Mouse (Mus musculus): ENCODE measurements around the gene Aig1. TPM values are rescaled to one million over a fixed set of nuclear protein-coding genes. Genes with fewer than 3 reads are reported as not detected.

Gene Aig1
- polyA plus RNA-seq, 1 experiment = 0.30 TPM

DNA sequence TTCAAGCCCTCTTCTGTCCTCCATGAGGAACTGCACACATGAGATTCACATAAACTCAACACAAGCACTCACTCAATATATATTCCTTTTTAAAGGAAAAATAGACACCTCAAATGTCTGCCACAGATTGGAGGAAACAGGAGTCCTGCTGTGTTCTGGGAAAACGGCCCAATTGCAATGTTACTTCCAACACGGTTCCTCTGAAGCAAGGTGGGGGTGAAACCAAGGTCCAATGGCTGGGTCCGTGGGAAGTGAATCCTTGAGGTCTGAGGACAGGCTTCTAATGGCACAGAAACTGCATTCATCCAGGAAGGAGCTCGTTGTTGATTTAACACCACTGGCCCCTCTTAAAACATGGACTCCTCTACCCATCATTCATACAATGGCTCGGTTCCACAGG lies 67.5 kb downstream of the Aig1 start:
- H3K9me3 ChIP-seq (ENCODE audit: control insufficient read depth, low read length) = no peaks in the 10 kb centered on the region
- no peak overlapping the region for H3K4me3 ChIP-seq (replicated peaks)
- TF ChIP-seq TAL1 (IDR thresholded peaks at IDR 0.05; ENCODE audit: low read length) (no peak), GATA1 (IDR thresholded peaks at IDR 0.05; ENCODE audit: low read length) (no peak)
- peaks cover 4% of the 10 kb centered on the region for H3K36me3 ChIP-seq (ENCODE audit: control insufficient read depth)
- H3K4me1 ChIP-seq (ENCODE audit: control insufficient read depth) = no peaks in the 10 kb centered on the region
- H3K27me3 ChIP-seq (ENCODE audit: control insufficient read depth) = no peaks in the 10 kb centered on the region

- Histone ChIP-seq H3K27me3 (ENCODE audit: control insufficient read depth) (no peaks in the 10 kb centered on the region), H3K4me1 (ENCODE audit: control insufficient read depth) (no peaks in the 10 kb centered on the region), H3K4me3 (replicated peaks) (no peak overlapping the region), H3K9me3 (ENCODE audit: control insufficient read depth, low read length) (no peaks in the 10 kb centered on the region), H3K36me3 (ENCODE audit: control insufficient read depth) (no peaks in the 10 kb centered on the region; the same call in 1 of the 2 replicates)
- no peak for TF ChIP-seq GATA1 (IDR thresholded peaks at IDR 0.05; ENCODE audit: low read length)
- TF ChIP-seq TAL1 (IDR thresholded peaks at IDR 0.05; ENCODE audit: low read length) = no peak
Measured at GRCm38 (mm10) chr10:13793458-13793857, 75.3 kb downstream of the Aig1 start.

GRCm38 (mm10) chr10:13792788-13793187 lies 76.0 kb downstream of the Aig1 start:
- Histone ChIP-seq H3K4me3 (replicated peaks) (no peak overlapping the region), H3K9me3 (ENCODE audit: control insufficient read depth, low read length) (no peaks in the 10 kb centered on the region), H3K4me1 (ENCODE audit: control insufficient read depth) (no peaks in the 10 kb centered on the region), H3K36me3 (ENCODE audit: control insufficient read depth) (no peaks in the 10 kb centered on the region), H3K27me3 (ENCODE audit: control insufficient read depth) (no peaks in the 10 kb centered on the region)
- TF ChIP-seq GATA1 (IDR thresholded peaks at IDR 0.05; ENCODE audit: low read length) = no peak
- TF ChIP-seq TAL1 (IDR thresholded peaks at IDR 0.05; ENCODE audit: low read length) = no peak

GRCm38 (mm10) chr10:13789604-13790003 lies 79.2 kb downstream of the Aig1 start:
- Histone ChIP-seq H3K36me3 (ENCODE audit: control insufficient read depth) (no peaks in the 10 kb centered on the region), H3K9me3 (ENCODE audit: control insufficient read depth, low read length) (no peaks in the 10 kb centered on the region), H3K4me3 (replicated peaks) (no peak overlapping the region), H3K27me3 (ENCODE audit: control insufficient read depth) (no peaks in the 10 kb centered on the region), H3K4me1 (ENCODE audit: control insufficient read depth) (no peaks in the 10 kb centered on the region)
- no peak for TF ChIP-seq TAL1 (IDR thresholded peaks at IDR 0.05; ENCODE audit: low read length)
- no peak for TF ChIP-seq GATA1 (IDR thresholded peaks at IDR 0.05; ENCODE audit: low read length)

GRCm38 (mm10) chr10:13788057-13788456 lies 80.7 kb downstream of the Aig1 start:
- no peaks in the 10 kb centered on the region for H3K27me3 ChIP-seq (ENCODE audit: control insufficient read depth)
- TF ChIP-seq TAL1 (IDR thresholded peaks at IDR 0.05; ENCODE audit: low read length) (no peak), GATA1 (IDR thresholded peaks at IDR 0.05; ENCODE audit: low read length) (no peak)
- no peaks in the 10 kb centered on the region; the same call in 1 of the 2 replicates for H3K36me3 ChIP-seq (ENCODE audit: control insufficient read depth)
- H3K4me1 ChIP-seq (ENCODE audit: control insufficient read depth) = no peaks in the 10 kb centered on the region
- H3K4me3 ChIP-seq (replicated peaks) = no peak overlapping the region
- no peaks in the 10 kb centered on the region for H3K9me3 ChIP-seq (ENCODE audit: control insufficient read depth, low read length)

DNA sequence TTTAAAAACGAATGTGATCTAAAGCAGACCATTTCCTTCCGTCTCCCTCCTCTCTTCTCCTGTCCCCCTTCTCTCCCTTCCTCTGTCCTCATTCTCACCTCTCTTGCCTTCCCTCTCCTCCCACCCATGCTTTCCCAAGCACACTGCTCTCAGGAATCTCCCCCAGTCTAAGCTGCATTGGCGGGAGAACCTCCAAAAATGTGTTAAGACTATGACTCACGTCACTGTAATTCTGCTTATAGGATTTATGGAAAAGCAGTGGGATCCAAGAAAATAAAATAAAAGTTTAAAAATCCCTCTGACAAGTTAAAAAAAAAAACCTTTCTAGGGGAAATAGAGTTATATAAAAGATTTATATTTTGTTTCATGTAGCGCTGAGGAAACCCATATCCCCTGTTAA lies 86.0 kb downstream of the Aig1 start:
- no peak overlapping the region for H3K4me3 ChIP-seq (replicated peaks)
- no peak for TF ChIP-seq GATA1 (IDR thresholded peaks at IDR 0.05; ENCODE audit: low read length)
- no peaks in the 10 kb centered on the region for H3K4me1 ChIP-seq (ENCODE audit: control insufficient read depth)
- no peaks in the 10 kb centered on the region for H3K9me3 ChIP-seq (ENCODE audit: control insufficient read depth, low read length)
- H3K27me3 ChIP-seq (ENCODE audit: control insufficient read depth) = no peaks in the 10 kb centered on the region
- H3K36me3 ChIP-seq (ENCODE audit: control insufficient read depth) = no peaks in the 10 kb centered on the region; the same call in 1 of the 2 replicates

DNA sequence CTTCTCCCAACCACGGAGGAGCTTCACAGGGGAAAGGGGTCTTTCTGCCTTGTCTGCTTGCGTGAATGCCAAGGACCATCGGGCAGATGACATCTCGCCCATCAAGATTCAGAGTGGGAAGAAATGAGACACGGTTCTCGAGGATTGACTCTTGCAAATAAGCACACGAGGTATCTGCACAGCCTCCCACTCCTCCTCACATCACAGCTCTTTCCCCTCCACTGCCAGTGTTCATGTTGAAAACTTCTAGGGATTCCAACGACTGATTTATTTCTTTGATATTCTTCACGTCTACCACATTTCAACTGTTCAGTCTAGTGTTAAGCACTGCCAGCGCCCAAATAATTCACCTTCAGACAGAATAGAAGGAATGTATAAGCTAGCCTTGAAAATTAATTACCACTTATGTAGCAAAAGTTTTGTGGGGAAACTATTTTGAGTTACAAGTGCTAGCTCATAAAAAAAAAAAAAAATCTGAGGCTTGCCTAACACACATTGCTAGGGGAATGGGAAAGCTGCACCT lies 86.5 kb downstream of the Aig1 start:
- Histone ChIP-seq H3K27me3 (ENCODE audit: control insufficient read depth) (no peaks in the 10 kb centered on the region), H3K4me1 (ENCODE audit: control insufficient read depth) (no peaks in the 10 kb centered on the region), H3K36me3 (ENCODE audit: control insufficient read depth) (no peaks in the 10 kb centered on the region; the same call in 1 of the 2 replicates), H3K4me3 (replicated peaks) (no peak overlapping the region), H3K9me3 (ENCODE audit: control insufficient read depth, low read length) (no peaks in the 10 kb centered on the region)
- TF ChIP-seq TAL1 (IDR thresholded peaks at IDR 0.05; ENCODE audit: low read length) = no peak
- TF ChIP-seq GATA1 (IDR thresholded peaks at IDR 0.05; ENCODE audit: low read length) = no peak

- Histone ChIP-seq H3K4me3 (replicated peaks) (no peak overlapping the region), H3K36me3 (ENCODE audit: control insufficient read depth) (no peaks in the 10 kb centered on the region), H3K9me3 (ENCODE audit: control insufficient read depth, low read length) (no peaks in the 10 kb centered on the region), H3K4me1 (ENCODE audit: control insufficient read depth) (no peaks in the 10 kb centered on the region), H3K27me3 (ENCODE audit: control insufficient read depth) (no peaks in the 10 kb centered on the region)
- TF ChIP-seq GATA1 (IDR thresholded peaks at IDR 0.05; ENCODE audit: low read length) (no peak), TAL1 (IDR thresholded peaks at IDR 0.05; ENCODE audit: low read length) (no peak)
Measured at GRCm38 (mm10) chr10:13776014-13776413, 92.8 kb downstream of the Aig1 start.

DNA sequence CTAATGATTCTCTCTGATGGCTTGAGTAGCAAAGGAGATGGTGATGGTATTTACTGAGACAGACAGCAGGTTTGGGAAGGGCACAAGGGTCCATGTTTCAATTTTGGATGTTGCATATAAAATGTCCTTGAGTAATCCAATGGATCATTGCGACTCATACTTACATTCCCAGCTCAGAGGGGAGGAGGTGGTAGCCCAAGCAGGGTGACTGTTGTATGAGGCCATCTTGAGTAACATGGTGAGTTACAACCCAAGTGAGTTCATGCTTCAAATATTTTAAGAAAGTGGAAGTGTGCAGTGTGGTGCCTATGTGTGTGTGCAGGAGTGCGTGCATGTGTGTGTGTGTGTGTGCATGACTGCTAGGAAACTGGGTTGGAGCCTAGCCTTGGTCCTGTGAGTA lies 93.4 kb downstream of the Aig1 start:
- no peaks in the 10 kb centered on the region for H3K36me3 ChIP-seq (ENCODE audit: control insufficient read depth)
- H3K4me1 ChIP-seq (ENCODE audit: control insufficient read depth) = no peaks in the 10 kb centered on the region
- no peaks in the 10 kb centered on the region for H3K27me3 ChIP-seq (ENCODE audit: control insufficient read depth)
- TF ChIP-seq TAL1 (IDR thresholded peaks at IDR 0.05; ENCODE audit: low read length) (no peak), GATA1 (IDR thresholded peaks at IDR 0.05; ENCODE audit: low read length) (no peak)
- no peaks in the 10 kb centered on the region for H3K9me3 ChIP-seq (ENCODE audit: control insufficient read depth, low read length)
- H3K4me3 ChIP-seq (replicated peaks) = no peak overlapping the region

- no peaks in the 10 kb centered on the region for H3K9me3 ChIP-seq (ENCODE audit: control insufficient read depth, low read length)
- H3K4me1 ChIP-seq (ENCODE audit: control insufficient read depth) = no peaks in the 10 kb centered on the region
- no peak overlapping the region for H3K4me3 ChIP-seq (replicated peaks)
- TF ChIP-seq TAL1 (IDR thresholded peaks at IDR 0.05; ENCODE audit: low read length) (no peak), GATA1 (IDR thresholded peaks at IDR 0.05; ENCODE audit: low read length) (no peak)
- no peaks in the 10 kb centered on the region for H3K36me3 ChIP-seq (ENCODE audit: control insufficient read depth)
- no peaks in the 10 kb centered on the region for H3K27me3 ChIP-seq (ENCODE audit: control insufficient read depth)
Measured at GRCm38 (mm10) chr10:13774910-13775309, 93.9 kb downstream of the Aig1 start.

Data from erythroblast, embryonic 14.5 days (primary cell).